Mouse (Mus musculus) heart, postnatal 4 days (tissue): Measurements from ENCODE around the gene Atg101. TPM values are rescaled to one million over a fixed set of nuclear protein-coding genes. Genes with fewer than 3 reads are reported as not detected.
A peak's percentile ranks its signal among the peaks of the same experiment; 100 is the strongest.

Experiments
- DNase-seq: peaks from one replicate; pipeline ENCODE4 v3.0.0; 2021
- total RNA-seq, 2 experiments: library from RNA; stranded (reverse); gene quantifications; 2 replicates each; pipeline ENCODE4 v1.2.3; 2021

The Atg101 gene
- total RNA-seq = 10 to 100 TPM; 21.7 to 23.3 TPM

DNA sequence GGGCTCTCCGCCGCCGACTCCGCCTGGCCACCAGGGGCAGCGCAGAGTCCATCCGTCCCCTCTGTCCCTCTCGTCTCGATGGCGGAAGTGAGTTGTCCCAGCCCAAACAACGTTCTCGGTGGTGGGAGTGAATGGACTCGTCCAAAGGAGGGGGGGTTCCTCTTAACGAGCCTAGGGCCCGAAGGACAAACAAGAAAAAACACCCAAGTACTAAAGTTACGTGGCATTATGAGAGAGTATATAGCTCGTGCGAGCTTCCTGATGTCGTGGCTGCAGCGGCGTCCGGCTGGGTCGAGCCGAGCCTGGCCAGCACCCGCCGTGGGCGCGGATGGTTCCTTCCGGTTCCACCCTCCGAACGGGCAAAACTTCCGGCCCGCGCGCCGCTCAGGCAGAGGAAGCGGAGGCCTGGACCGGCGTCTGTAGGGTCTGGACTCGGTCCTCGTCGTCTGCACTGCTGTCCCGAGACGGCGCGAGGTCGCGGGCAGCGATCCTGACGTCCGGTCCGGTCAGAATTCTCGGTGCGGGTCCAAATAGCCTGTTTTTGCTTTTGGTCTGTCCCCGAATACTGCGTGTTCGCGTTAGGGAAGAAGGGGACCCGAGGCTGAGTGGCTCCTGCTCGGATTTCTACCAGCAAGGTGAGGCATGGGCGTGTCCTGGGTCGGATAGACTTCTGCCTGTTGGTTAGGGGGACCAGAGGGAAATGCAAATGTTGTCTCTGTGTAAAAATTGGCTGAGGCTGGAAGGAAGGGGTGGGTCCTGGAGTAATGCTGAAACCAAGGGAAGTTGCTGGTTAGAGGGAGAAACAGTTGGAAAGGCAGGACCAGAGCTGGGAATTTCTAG is at the start of gene Atg101:
Gene Atg101 (plus strand): TSS at position 362 of the 840 bp plus-strand sequence.
- DNase-seq = peak; percentile 94

- peak; percentile 19 for DNase-seq
Observed at GRCm38 (mm10) chr15:101234611-101235341, 49.3 kb upstream of the Atg101 start.

DNA sequence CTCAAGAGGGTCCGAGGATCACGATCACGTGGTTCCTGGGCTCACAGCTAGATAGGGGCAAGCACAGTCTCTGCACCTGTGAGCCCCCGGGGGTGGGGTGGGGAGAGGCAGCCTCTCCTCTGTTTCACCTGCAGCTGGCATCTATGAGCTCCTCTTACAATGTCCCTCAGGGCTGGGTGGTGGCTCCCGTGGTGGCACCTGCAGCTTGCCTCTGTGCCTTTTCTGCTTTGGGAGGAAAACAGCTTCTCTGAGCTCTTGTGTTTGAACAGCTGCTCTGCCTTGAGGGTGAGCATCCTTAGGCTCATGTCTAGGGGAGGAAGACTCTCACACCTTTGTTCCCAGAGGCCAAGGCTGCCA is 48.8 kb upstream of the Atg101 start:
- no peak for DNase-seq

- no peak for DNase-seq
Observed at GRCm38 (mm10) chr15:101235728-101236327, 48.2 kb upstream of the Atg101 start.

GRCm38 (mm10) chr15:101236878-101237277 is 47.2 kb upstream of the Atg101 start:
- peak; percentile 85 for DNase-seq

- peak; percentile 76 for DNase-seq
Observed at GRCm38 (mm10) chr15:101238885-101239511, 45.1 kb upstream of the Atg101 start.

DNA sequence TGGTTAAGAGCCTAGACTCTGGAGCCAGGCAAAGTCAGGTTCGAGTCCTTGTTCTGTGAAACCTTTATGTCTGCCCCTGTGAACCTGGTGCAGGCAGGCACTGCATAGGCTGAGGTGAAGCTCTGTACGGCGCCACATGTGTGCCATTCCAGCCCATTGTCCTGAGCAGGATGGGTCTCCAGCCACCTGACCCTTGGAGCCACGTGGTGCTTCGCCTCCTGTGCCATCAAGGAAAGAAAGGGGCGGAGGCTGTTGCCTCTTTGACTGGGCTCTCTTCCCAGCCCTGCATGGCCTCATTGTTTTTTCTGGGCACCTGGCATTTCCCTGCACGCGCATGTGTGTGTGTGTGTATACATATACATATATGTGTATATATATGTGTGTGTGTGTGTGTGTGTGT is 44.3 kb upstream of the Atg101 start:
- peak; percentile 27 for DNase-seq

DNA sequence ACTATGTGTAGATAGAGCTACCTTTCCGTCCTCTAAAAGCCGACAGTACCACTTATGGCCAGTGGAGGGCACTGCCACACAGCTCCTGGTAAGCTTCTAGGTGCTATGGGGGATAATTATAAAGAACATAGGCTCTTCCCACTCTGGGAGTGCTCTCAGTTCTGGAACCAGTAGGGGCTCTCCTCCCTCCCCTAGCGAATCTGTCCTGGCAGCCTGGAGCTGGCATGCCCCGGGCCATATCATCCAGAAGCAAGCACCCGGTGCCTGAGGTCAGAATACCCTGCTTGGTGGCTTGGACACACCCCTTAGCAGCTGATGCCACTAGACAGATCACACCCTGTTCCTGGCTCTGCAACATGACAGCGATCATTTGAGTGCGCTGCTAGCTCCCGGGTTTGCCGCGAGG is 43.3 kb upstream of the Atg101 start:
- peak; percentile 94 for DNase-seq

GRCm38 (mm10) chr15:101241236-101241635 is 42.8 kb upstream of the Atg101 start:
- peak; percentile 60 for DNase-seq

DNA sequence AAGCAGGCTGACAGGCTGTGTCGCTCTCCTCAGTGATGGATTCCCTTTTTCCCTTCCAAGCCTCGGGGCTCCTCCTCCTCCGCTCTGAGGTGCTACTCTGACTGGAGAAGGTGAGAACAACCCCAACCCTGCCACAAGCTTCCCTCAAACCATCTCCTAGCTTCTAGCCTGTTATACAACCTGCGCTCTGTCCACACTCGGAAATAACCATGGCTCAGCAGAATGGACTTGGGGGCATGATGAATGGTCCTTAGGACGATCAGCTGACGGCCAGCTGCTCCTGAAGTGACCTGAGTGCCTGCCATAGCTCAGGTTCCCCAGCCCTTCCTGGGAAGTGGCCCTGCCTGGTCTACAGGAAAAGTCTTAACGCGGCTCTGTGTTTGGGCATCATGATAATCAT is 42.2 kb upstream of the Atg101 start:
- DNase-seq = no peak

GRCm38 (mm10) chr15:101242645-101243044 is 41.4 kb upstream of the Atg101 start:
- DNase-seq = peak; percentile 84

DNA sequence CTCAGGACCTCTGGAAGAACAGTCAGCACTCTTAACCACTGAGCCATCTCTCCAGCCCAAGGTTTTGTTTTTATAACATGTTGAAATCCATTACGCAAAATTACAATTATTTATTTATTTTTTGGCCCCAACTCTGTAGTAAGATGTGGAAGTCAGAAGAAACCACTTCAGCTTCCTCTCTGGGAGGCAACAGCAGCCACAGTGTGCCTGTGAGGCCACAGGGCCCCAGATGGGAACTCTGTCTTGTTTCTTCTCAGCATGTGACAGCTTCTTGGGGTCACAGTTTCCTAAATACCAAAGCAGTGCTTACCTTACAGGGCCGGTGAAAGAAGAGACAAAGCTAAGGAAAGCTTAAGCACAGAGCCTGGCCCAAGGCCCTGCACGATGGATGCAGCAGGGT is 40.1 kb upstream of the Atg101 start:
- DNase-seq = no peak

GRCm38 (mm10) chr15:101246231-101247154 is 37.6 kb upstream of the Atg101 start:
- DNase-seq = peak; percentile 97

DNA sequence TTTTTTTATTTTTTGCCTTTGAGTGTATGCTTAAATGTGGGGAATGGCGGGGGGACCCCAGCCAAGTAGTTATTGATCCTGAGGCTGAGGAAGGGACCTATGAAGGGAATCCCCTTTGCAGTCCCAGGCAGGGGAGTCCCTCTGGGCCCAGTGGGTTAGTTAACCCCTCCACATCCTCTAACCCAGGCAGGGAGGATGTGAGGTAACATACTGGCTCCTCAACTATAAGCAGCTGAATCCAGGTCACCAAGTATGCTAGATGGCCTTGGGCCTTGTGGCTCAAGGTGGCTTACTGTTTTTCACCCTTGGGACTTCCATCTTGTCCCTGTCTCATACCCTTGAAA is 36.9 kb upstream of the Atg101 start:
- no peak for DNase-seq

DNA sequence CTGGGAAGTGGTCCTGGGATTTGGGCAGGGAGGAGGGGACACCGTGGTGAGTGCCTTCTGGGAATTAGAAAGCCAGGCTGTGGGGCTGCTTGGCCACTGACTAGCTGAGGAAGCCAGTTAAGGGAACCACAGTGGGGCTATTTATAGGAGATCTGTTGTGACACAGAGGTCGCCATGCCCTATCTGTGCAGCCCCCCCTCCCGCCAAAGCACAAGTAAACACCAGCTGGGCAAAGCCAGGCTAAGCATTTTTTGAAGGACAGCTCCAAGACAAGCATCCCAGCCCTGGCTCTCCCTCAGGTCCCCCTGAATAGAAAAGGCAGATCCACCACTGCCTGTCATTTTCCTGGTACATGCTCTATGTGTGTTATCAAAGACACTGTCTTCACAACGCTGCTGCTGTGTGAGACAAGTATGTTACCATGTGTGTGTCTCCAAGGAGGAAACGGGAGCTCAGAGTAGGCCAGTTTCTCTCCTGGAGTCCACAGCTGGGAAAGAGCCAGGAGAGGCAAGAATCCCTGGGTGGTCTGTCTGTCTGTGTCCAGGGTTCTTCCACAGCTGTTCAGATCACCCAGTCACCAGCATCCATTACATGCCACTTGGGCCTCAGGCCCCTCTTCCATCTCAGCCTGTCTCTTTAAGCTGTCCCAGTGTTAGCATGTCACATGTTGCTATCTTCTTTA is 35.9 kb upstream of the Atg101 start:
- DNase-seq = peak; percentile 64

DNA sequence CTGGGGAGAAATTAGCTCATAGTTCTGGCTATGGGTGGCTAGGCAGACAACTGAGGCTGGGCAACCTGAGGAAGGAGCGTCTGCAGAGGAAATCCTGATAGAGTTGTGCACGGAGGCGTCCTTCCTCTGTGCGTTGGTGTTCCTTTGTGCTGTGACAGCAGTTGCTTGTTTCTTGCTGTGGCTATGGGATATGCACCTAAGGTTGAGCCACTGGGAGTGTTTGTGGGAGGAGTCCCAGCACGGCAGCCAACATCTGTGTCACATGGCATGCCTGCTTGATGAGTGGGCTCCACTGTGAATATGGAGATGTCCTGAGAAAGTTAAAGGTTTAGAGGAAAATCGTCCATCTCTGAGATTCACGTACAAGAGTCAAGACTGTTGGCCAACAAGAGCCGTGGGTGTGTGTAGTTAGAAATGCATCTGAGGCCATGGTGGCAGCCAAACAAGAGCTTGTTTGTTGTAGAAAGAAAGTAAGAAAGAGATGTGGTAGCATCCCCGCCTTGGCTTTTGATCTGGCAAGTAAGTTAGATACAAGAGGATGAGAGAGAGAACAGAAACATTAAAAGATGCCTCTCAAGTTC is 33.8 kb upstream of the Atg101 start:
- DNase-seq = no peak

DNA sequence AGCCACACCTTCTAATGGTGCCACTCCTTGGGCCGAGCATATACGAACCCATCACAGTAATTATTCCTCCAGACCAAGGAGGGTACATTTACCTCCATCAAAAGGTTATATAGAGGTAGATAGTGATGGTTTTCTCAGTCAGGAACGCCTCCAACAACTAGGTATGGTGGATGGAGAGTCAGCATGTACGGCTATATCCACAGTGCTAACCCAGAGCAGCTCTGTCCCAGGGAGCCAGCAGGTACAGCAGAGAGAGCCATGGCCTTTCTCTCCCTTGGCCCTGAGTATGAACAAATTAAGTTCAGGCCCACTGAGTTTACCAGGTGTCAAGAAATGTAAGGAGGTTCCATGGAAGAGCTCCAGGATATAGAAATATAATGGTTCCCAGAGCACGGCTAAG is 32.1 kb upstream of the Atg101 start:
- DNase-seq = no peak

GRCm38 (mm10) chr15:101252614-101253013 is 31.5 kb upstream of the Atg101 start:
- no peak for DNase-seq

DNA sequence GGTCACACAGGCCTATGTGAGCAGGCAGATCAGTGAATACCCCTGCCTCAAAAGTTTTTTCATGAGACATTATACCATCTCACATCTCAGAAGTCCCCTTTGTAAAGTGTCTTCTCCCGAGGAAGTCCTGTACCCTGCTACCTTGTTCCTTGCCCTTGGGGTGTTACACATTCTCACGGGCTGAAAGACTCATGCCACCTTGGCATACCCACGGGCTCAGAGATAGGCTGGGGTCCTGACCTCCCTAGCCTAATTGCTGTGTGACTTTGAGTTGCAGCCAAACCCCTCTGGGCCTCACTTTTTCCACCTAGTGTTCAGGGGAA is 30.5 kb upstream of the Atg101 start:
- no peak for DNase-seq

- peak; percentile 90 for DNase-seq
Observed at GRCm38 (mm10) chr15:101253886-101254795, 29.9 kb upstream of the Atg101 start, which contains the start of gene Nr4a1. Gene Nr4a1 (plus strand): TSS chr15:101254269.
